Mouse (Mus musculus): Measurements from ENCODE around the gene Ccer1. TPM values are rescaled to one million over a fixed set of nuclear protein-coding genes. Genes with fewer than 3 reads are reported as not detected.
"Not testable (repeated sequence)": the region's sequence is repeated elsewhere in the genome, so short reads cannot be mapped to it uniquely, and the experiment has no call there.

Ccer1 gene
- polyA plus RNA-seq, 1 experiment, result not detected

DNA sequence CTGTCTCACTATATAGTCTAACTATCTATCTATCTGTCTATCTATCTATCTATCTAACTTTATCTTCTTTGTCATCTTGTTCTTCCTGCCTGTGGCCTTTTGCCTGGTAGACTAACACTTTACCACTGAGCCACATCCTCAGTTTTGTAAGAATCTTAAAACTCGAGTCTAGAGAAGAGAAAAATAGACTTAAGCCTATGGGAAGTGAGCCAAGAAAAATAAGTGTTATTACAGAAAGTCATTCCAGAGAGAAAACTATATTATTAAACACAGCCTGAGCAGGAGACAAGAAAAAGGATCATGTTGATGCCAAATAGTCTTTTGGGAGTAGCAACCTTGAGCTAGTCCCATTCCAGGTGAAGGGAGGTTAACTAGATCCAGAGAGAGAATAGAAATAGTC is 33.1 kb downstream of the Ccer1 start:
- Histone ChIP-seq H3K4me3 (replicated peaks; ENCODE audit: extremely low read depth, low read depth, low read length) (no peak overlapping the region), H3K4me1 (ENCODE audit: control insufficient read depth, insufficient read depth, low read length) (no peaks in the 10 kb centered on the region)
- no peak for DNase-seq
- TF ChIP-seq POLR2A (IDR thresholded peaks at IDR 0.05; ENCODE audit: borderline replicate concordance, extremely low read depth, low read depth, low read length), result no peak
- no peak for TF ChIP-seq CTCF (IDR thresholded peaks at IDR 0.05; ENCODE audit: insufficient read depth, low read length)
- WGBS, result 28% methylated on average over 1 of the region's 1 CpGs

DNA sequence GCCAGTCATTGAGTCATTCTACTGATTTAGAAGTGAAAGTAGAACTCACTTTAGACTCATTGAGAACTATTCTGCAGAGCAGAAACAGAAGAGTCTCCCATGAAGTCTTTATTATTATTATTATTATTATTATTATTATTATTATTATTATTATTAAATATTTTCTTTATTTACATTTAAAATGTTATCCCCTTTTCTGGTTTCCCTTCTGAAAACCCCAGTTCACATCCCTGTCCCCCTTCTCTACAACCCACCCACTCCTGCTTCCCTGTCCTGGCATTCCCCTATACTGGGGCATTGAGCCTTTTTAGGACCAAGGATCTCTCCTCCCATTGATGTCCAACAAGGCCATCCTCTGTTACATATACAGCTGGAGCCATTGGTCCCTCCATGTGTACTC is 33.8 kb downstream of the Ccer1 start, which contains the start of gene C030005K15Rik:
Gene C030005K15Rik (minus strand): TSS at position 101 of the 400 bp plus-strand sequence.
- not testable (repeated sequence) for DNase-seq; H3K4me3 ChIP-seq (replicated peaks; ENCODE audit: extremely low read depth, low read depth, low read length)

More for the DNA sequence above, 33.8 kb downstream of the Ccer1 start, which contains the start of gene C030005K15Rik:
- not testable (repeated sequence) for H3K4me1 ChIP-seq (ENCODE audit: control insufficient read depth, insufficient read depth, low read length)

Other genes with a start within 250 kb of the Ccer1 start
- 105 and 154 TPM in 2 replicates for gene Dcn, start 213.4 kb upstream of the Ccer1 start, polyA plus RNA-seq (2012; rRNA removed)
- gene Lum, start 127.9 kb upstream of the Ccer1 start, polyA plus RNA-seq (2012; rRNA removed), result 5.0 and 12.5 TPM in 2 replicates
- not detected in 2 replicates for gene Kera, start 86.2 kb upstream of the Ccer1 start, polyA plus RNA-seq (2012; rRNA removed)
- 0.11 TPM in 1 of 2 replicates, not detected in the other for gene Epyc, start 49.0 kb upstream of the Ccer1 start, polyA plus RNA-seq (2012; rRNA removed)
- not detected in 2 replicates for gene C030005K15Rik, start 33.7 kb downstream of the Ccer1 start, polyA plus RNA-seq (2012; rRNA removed)

Data from lung, adult 2 months (tissue).